8 mouse cellular contexts compared by ENCODE assay signal in genomic region chr16:17277342-17278211, GRCm38 (mm10). TPM values are rescaled to one million over a fixed set of nuclear protein-coding genes. Genes with fewer than 3 reads are reported as not detected.
DNase-seq lines count a peak whose midpoint lies in the region; ATAC-seq and TF ChIP-seq lines count a peak whose summit lies in the region.

No protein-coding gene starts in this region.

- H3K27me3 ChIP-seq in cerebellum, adult 2 months (ENCODE audit: control insufficient read depth, insufficient read depth, low read length): no peaks in the 10 kb centered on the region
- H3K27me3 ChIP-seq in kidney, embryonic 15.5 days: peaks cover 29% of the 10 kb centered on the region
- H3K27me3 ChIP-seq in limb, embryonic 15.5 days: peaks cover 28% of the 10 kb centered on the region

- peak; percentile 31; the same call in 1 of the 2 replicates for ATAC-seq in kidney, embryonic 15.5 days (replicated peaks; ENCODE audit: low FRiP score)
- no peak for ATAC-seq in limb, embryonic 15.5 days (ENCODE audit: insufficient number of reproducible peaks, low FRiP score, low TSS enrichment, low read depth)

- peak; percentile 14 for DNase-seq in gastrocnemius, postnatal 14 days
- DNase-seq in gastrocnemius, postnatal 4 days (ENCODE audit: low spot score in 2 of 2): no peak
- DNase-seq in cerebellum, adult 2 months: peak; percentile 34 to 48
- DNase-seq in frontal cortex, adult 2 months (ENCODE audit: extremely low spot score in 1 of 2, low spot score in 1 of 2): peak; percentile 55 to 78
- peak; percentile 83 for DNase-seq in naive thymus-derived CD4-positive, alpha-beta T cell, adult 2 months (ENCODE audit: low read depth)
- peak; percentile 76 for DNase-seq in thymus, postnatal 0 days (ENCODE audit: low spot score)

- 9% methylated on average over 61 of the region's 61 CpGs for WGBS in cerebellum, adult 2 months
- 4% methylated on average over 61 of the region's 61 CpGs for WGBS in kidney, embryonic 15.5 days
- WGBS in limb, embryonic 15.5 days: 5% methylated on average over 61 of the region's 61 CpGs

- no peak for TF ChIP-seq CTCF in cerebellum, adult 2 months (IDR thresholded peaks at IDR 0.05; ENCODE audit: borderline replicate concordance, insufficient read depth, low read depth, low read length)

- H3K4me1 ChIP-seq in cerebellum, adult 2 months (ENCODE audit: control insufficient read depth, insufficient read depth, low read length): no peaks in the 10 kb centered on the region
- H3K4me1 ChIP-seq in kidney, embryonic 15.5 days: peaks cover 22% of the 10 kb centered on the region
- H3K4me1 ChIP-seq in limb, embryonic 15.5 days: peaks cover 21% of the 10 kb centered on the region

- peak overlapping the region; percentile 4 for H3K4me3 ChIP-seq in cerebellum, adult 2 months (replicated peaks; ENCODE audit: insufficient read depth, low read depth, low read length)
- H3K4me3 ChIP-seq in kidney, embryonic 15.5 days (replicated peaks): peak overlapping the region; percentile 69
- peak overlapping the region; percentile 65 for H3K4me3 ChIP-seq in limb, embryonic 15.5 days

- no peak for TF ChIP-seq POLR2A in cerebellum, adult 2 months (IDR thresholded peaks at IDR 0.05; ENCODE audit: borderline replicate concordance, insufficient read depth, low read length)

- H3K4me2 ChIP-seq in kidney, embryonic 15.5 days: peak overlapping the region; percentile 95
- peak overlapping the region; percentile 98 for H3K4me2 ChIP-seq in limb, embryonic 15.5 days

- H3K27ac ChIP-seq in cerebellum, adult 2 months (ENCODE audit: insufficient read depth, low read length): no peak overlapping the region
- no peak overlapping the region for H3K27ac ChIP-seq in kidney, embryonic 15.5 days
- H3K27ac ChIP-seq in limb, embryonic 15.5 days: no peak overlapping the region

- peak overlapping the region; percentile 51 for H3K9ac ChIP-seq in kidney, embryonic 15.5 days
- H3K9ac ChIP-seq in limb, embryonic 15.5 days: no peak overlapping the region

- peaks cover 32% of the 10 kb centered on the region for H3K36me3 ChIP-seq in kidney, embryonic 15.5 days
- peaks cover 27% of the 10 kb centered on the region for H3K36me3 ChIP-seq in limb, embryonic 15.5 days

- H3K9me3 ChIP-seq in kidney, embryonic 15.5 days (replicated peaks): no peaks in the 10 kb centered on the region
- no peaks in the 10 kb centered on the region for H3K9me3 ChIP-seq in limb, embryonic 15.5 days

- intact Hi-C loops in gastrocnemius, postnatal 14 days (cut with DNase I; ENCODE audit: low total_unique reads): loop anchor here (5.0 kb wide), 1 partner anchor 140 kb away; no protein-coding TSS in a partner anchor

RNA-seq across cellular contexts. Expression of gene Tmem191c, which starts 1.7 kb away (rescaled TPM):
- total RNA-seq in gastrocnemius, postnatal 14 days (2021): 1 to 10 TPM in 1 of 2 experiments, under 1 TPM in 1; 0.96 to 1.2 TPM
- total RNA-seq in gastrocnemius, postnatal 4 days (2021): 1 to 10 TPM; 4.4 to 5.8 TPM
- 59.3 and 66.9 TPM in 2 replicates for polyA plus RNA-seq in cerebellum, adult 2 months (2012; rRNA removed)
- 338 and 351 TPM in 2 replicates for polyA plus RNA-seq in frontal cortex, adult 2 months (2012; rRNA removed)
- 13.3 and 17.7 TPM in 2 replicates for polyA plus RNA-seq in kidney, embryonic 15.5 days (2015; fragmentation: Nextera tagmentation; extraction: Ambion mirVana)
- polyA plus RNA-seq in limb, embryonic 15.5 days (2015; fragmentation: Nextera tagmentation; extraction: Ambion mirVana): 10.1 and 10.2 TPM in 2 replicates
- 33.3 and 50.5 TPM in 2 replicates for polyA plus RNA-seq in thymus, postnatal 0 days (2015; fragmentation: Nextera tagmentation; extraction: Ambion mirVana)

RNA-seq across cellular contexts. Expression of gene Hic2, which starts 44.2 kb away (rescaled TPM):
- 1 to 10 TPM; 1.1 to 1.2 TPM for total RNA-seq in gastrocnemius, postnatal 14 days (2021)
- 1 to 10 TPM; 2.7 to 3.9 TPM for total RNA-seq in gastrocnemius, postnatal 4 days (2021)
- 4.1 TPM in 2 replicates for polyA plus RNA-seq in cerebellum, adult 2 months (2012; rRNA removed)
- polyA plus RNA-seq in frontal cortex, adult 2 months (2012; rRNA removed): 5.8 and 6.1 TPM in 2 replicates
- 4.6 and 4.8 TPM in 2 replicates for polyA plus RNA-seq in kidney, embryonic 15.5 days (2015; fragmentation: Nextera tagmentation; extraction: Ambion mirVana)
- polyA plus RNA-seq in limb, embryonic 15.5 days (2015; fragmentation: Nextera tagmentation; extraction: Ambion mirVana): 4.1 and 4.7 TPM in 2 replicates
- polyA plus RNA-seq in thymus, postnatal 0 days (2015; fragmentation: Nextera tagmentation; extraction: Ambion mirVana): 1.5 and 2.2 TPM in 2 replicates

RNA-seq across cellular contexts. Expression of gene Serpind1, which starts 53.6 kb away (rescaled TPM):
- total RNA-seq in gastrocnemius, postnatal 14 days (2021): under 1 TPM; 0.29 to 0.72 TPM
- 1 to 10 TPM in 1 of 2 experiments, under 1 TPM in 1; 0.78 to 1.9 TPM for total RNA-seq in gastrocnemius, postnatal 4 days (2021)
- polyA plus RNA-seq in cerebellum, adult 2 months (2012; rRNA removed): 6.0 and 6.5 TPM in 2 replicates
- 2.1 and 4.0 TPM in 2 replicates for polyA plus RNA-seq in frontal cortex, adult 2 months (2012; rRNA removed)
- polyA plus RNA-seq in kidney, embryonic 15.5 days (2015; fragmentation: Nextera tagmentation; extraction: Ambion mirVana): 1.9 and 3.2 TPM in 2 replicates
- 0.68 and 1.1 TPM in 2 replicates for polyA plus RNA-seq in limb, embryonic 15.5 days (2015; fragmentation: Nextera tagmentation; extraction: Ambion mirVana)
- polyA plus RNA-seq in thymus, postnatal 0 days (2015; fragmentation: Nextera tagmentation; extraction: Ambion mirVana): 0.15 and 0.30 TPM in 2 replicates

Comparison
In these comparisons a context has a peak if more than half of its experiments do, and no peak if none do; other contexts are left out.
1. DNase-seq: peak in gastrocnemius, postnatal 14 days (single experiment), cerebellum, adult 2 months (2 of 2), frontal cortex, adult 2 months (2 of 2), naive thymus-derived CD4-positive, alpha-beta T cell, adult 2 months (single experiment) and thymus, postnatal 0 days (single experiment); none in gastrocnemius, postnatal 4 days (0 of 2).
2. H3K4me3 ChIP-seq: peak in every context shown above with its lines; median percentile 69 in kidney, embryonic 15.5 days; 65 in limb, embryonic 15.5 days; 4 in cerebellum, adult 2 months.